Mouse (Mus musculus) liver, embryonic 16.5 days (tissue): ENCODE data around the gene C1qtnf5. TPM values are rescaled to one million over a fixed set of nuclear protein-coding genes. Genes with fewer than 3 reads are reported as not detected.

Source experiments
- ATAC-seq: fragments of 200-750 bp; cut with Nextera tagmentation; 2 replicates; pipeline ENCODE4 v1.8.0; 2017; ENCODE audit warnings: low read depth, mild to moderate bottlenecking, moderate number of reproducible peaks, moderate library complexity
- H3K27ac ChIP-seq: fragments of 300-500 bp; sonication (generic); 2 replicates; pipeline ENCODE4 v1.5.1; 2014; ENCODE audit warnings: mild to moderate bottlenecking, low read length
- H3K27me3 ChIP-seq: fragments of 300-500 bp; sonication (generic); 2 replicates; pipeline ENCODE4 v1.6.1; 2014; ENCODE audit warnings: low read depth, low read length, mixed read lengths; ENCODE audit not compliant: control insufficient read depth, insufficient read depth
- H3K36me3 ChIP-seq: fragments of 300-500 bp; sonication (generic); 2 replicates; pipeline ENCODE4 v1.6.1; 2014; ENCODE audit warnings: mild to moderate bottlenecking; ENCODE audit not compliant: control insufficient read depth, insufficient read depth
- H3K4me1 ChIP-seq: fragments of 300-500 bp; sonication (generic); 2 replicates; pipeline ENCODE4 v1.6.1; 2014; ENCODE audit warnings: low read depth, low read length, mixed read lengths; ENCODE audit not compliant: control insufficient read depth
- H3K4me2 ChIP-seq: fragments of 300-500 bp; sonication (generic); 2 replicates; pipeline ENCODE4 v1.6.1; 2014; ENCODE audit warnings: low read depth, low read length, mixed read lengths
- H3K4me3 ChIP-seq: fragments of 300-500 bp; sonication (generic); 2 replicates; pipeline ENCODE4 v1.5.1; 2014; ENCODE audit warnings: low read depth, mild to moderate bottlenecking, low read length
- H3K9ac ChIP-seq: fragments of 300-500 bp; sonication (generic); 2 replicates; pipeline ENCODE4 v1.6.1; 2014; ENCODE audit warnings: low read depth, low read length
- H3K9me3 ChIP-seq: fragments of 300-500 bp; sonication (generic); replicated peaks from 2 replicates; pipeline ENCODE4 v1.6.1; 2016; ENCODE audit warnings: low read length; ENCODE audit not compliant: control insufficient read depth
- WGBS: fragments of 180-500 bp; shearing (Covaris S2); extraction: QIAGEN DNeasy Blood & Tissue Kit; methylation state at CpG from one replicate; pipeline ENCODE4 v1.1.7; 2014; ENCODE audit not compliant: insufficient replicate concordance; 5-methylcytosine and 5-hydroxymethylcytosine counted together
- polyA plus RNA-seq: library from polyadenylated mRNA; unstranded; fragments of >200 nt; fragmentation: Nextera tagmentation; extraction: Ambion mirVana; gene quantifications from 2 replicates; pipeline ENCODE4 v1.2.1, GENCODE M21; 2015

The C1qtnf5 gene
- polyA plus RNA-seq, 1 experiment from 2014 or later, result 0.52 TPM

DNA sequence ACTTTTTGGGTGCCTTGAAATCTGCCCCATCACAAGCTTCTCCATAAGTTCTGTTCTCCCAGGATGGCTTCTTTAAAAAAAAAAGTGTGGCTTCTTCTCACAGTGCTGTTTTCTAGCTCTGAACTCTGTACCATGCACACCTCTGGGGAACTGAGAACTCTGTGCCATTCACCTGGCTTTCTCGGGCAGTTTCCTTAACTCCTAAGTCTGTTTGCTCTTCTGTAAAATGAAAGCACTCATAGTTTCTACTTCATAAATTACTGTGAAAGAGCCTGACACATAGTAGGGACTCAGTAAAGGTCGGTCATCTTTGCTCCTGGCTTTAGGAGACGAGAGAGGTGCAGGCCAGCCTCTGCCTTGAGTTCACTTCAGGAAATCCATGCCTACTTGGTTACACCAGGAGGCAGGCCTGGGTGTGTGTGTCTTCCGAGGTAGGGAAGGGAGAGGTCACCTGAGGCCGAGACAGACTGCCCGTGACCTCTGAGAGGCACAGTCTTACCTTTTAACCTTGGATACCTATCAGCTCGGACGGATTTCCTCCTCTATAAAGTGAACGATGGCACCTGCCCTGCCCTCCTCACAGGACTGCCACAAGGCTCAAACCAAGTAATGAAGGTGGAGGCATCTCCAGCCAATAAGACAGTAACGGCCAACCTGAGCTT lies 28.8 kb upstream of the C1qtnf5 start:
- Histone ChIP-seq H3K27me3 (peaks cover 3% of the 10 kb centered on the region), H3K9ac (no peak overlapping the region), H3K4me3 (no peak overlapping the region), H3K27ac (no peak overlapping the region), H3K4me1 (no peaks in the 10 kb centered on the region; the same call in 1 of the 2 replicates), H3K4me2 (no peak overlapping the region), H3K36me3 (no peaks in the 10 kb centered on the region), H3K9me3 (no peaks in the 10 kb centered on the region)
- WGBS, result 58% methylated on average over 10 of the region's 10 CpGs
- ATAC-seq, result no peak

DNA sequence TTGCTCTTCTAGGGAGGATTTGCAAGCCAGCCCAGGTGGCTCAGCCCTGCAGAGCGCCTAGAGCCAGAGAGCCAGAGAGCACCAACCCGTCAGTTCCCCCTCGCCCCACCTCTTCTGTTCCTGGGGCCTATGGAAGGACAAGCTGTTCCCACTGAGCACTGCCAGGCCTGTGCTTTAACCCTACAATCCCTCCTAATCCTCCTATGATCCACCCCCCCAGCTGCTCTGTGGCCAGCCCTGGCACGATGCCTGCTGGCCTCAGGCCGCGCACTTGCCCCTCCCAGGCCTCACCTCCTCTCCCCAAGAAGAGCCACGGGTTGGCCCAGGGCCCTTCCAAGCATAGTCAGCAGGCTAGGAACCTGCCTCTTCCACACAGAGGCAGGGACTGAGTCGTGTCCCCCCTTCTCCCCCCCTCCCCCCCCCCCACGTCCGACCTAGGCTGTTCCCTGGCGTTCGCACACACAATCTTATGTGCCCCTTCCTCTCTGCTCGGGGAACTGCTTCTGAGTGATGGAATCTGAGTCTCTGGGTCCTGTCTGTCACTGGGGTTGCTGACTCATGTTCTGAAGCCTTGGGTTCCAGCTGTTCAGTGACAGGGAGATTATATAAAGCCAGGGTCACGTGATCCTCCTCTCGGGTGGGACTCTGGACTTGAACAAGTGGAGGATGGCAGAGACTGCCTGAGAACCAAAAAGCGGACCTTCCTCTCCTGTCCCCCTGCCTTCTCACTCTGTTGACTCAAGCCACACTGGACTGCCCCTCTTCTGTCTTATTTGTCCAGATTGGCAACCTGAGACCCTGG lies 27.9 kb upstream of the C1qtnf5 start:
- Histone ChIP-seq H3K27me3 (peaks cover 11% of the 10 kb centered on the region), H3K9ac (no peak overlapping the region), H3K36me3 (no peaks in the 10 kb centered on the region), H3K4me1 (peaks cover 7% of the 10 kb centered on the region), H3K27ac (no peak overlapping the region), H3K9me3 (no peaks in the 10 kb centered on the region), H3K4me3 (no peak overlapping the region), H3K4me2 (no peak overlapping the region)
- WGBS, result 30% methylated on average over 16 of the region's 16 CpGs
- 0 out of 2 replicates have a peak, but pooled peaks have one; percentile 11 for ATAC-seq

DNA sequence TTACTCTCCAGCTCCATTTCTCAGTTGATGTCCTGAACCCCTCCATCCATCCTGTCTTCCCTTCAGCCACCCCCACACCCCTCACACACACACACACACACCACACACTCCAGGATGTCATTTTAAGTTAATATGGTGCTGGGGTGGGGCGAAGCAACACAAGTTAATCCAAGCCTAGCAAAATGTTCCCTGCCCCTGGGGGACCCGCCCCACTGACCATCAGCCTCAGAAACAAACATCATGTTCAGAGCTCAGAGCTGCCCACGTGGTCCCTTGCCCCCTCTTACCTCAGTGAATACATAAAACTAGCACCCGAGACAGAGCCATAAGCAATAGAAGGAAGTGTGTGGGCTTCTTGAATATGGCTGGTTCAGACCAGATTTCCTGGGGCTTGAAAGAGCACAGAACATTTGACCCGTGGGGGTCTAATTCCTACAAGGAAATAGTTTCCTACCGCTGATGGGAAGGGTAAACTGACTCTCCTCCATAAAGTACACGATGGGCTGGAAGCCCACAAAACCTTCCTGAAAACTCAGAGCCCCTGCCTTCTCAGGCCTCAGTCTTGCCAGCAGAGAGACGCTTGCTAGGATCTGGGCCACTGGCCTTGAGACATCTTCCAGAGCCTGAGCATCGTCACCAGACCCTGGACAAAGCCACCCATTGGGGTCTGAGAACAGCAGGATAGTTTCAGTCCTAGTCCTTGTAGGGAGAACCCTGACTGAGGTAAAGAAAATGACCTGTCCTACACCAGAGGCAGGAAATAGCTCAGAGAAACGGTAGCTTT lies 26.9 kb upstream of the C1qtnf5 start:
- Histone ChIP-seq H3K27ac (no peak overlapping the region), H3K9ac (no peak overlapping the region), H3K4me3 (no peak overlapping the region), H3K27me3 (peaks cover 15% of the 10 kb centered on the region), H3K4me1 (peaks cover 17% of the 10 kb centered on the region), H3K9me3 (no peaks in the 10 kb centered on the region), H3K4me2 (no peak overlapping the region), H3K36me3 (no peaks in the 10 kb centered on the region)
- no peak for ATAC-seq
- WGBS, result 42% methylated on average over 10 of the region's 10 CpGs

DNA sequence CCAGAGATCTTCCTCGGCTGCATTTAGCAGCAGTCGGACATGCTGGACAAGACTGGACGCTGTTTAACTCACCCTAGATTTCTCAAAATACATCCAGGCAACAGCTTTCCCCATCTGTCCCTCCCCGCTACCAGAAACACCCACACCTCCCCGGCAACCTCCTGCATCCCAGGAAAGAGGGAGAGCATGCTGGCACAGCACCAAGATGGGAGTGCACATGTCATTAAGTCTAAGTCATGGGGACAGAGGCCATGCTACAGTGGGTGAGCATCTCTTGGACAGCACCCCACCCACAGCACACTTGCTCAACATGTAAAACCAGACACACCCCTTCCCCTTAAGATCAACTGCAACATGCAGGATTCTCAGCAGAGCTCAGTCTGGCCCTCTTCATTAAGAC lies 26.1 kb upstream of the C1qtnf5 start:
- 61% methylated on average over 5 of the region's 5 CpGs for WGBS
- Histone ChIP-seq H3K9me3 (no peaks in the 10 kb centered on the region), H3K9ac (no peak overlapping the region), H3K4me3 (no peak overlapping the region), H3K4me2 (no peak overlapping the region), H3K27me3 (peaks cover 21% of the 10 kb centered on the region), H3K4me1 (peaks cover 22% of the 10 kb centered on the region), H3K36me3 (no peaks in the 10 kb centered on the region), H3K27ac (no peak overlapping the region)
- no peak for ATAC-seq

DNA sequence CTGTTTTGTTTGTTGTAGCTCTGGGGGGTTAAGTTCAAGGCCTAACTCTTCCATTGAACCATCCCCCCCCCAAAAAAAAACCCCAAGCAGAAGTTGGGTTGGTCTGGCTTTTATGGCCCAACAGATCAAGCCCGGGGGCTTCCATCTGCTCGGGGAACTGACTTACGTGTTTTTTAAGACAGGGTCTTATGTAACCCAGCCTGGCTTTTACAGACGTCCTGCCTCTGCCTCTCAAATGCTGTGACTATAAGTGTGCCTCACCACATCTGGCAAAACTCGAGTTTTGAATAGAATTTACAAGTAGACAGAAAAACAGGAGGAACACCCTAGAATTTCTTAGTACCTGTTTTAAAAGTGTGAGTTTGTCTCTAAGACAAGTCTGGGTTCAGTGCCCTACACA lies 25.5 kb upstream of the C1qtnf5 start:
- no peak overlapping the region for H3K4me2 ChIP-seq
- H3K4me1 ChIP-seq, result peaks cover 22% of the 10 kb centered on the region
- no peak overlapping the region for H3K9ac ChIP-seq
- no peaks in the 10 kb centered on the region for H3K36me3 ChIP-seq
- no peak overlapping the region for H3K27ac ChIP-seq
- WGBS, result 44% methylated on average over 5 of the region's 5 CpGs
- no peaks in the 10 kb centered on the region for H3K9me3 ChIP-seq
- no peak overlapping the region for H3K4me3 ChIP-seq
- no peak for ATAC-seq
- H3K27me3 ChIP-seq, result peaks cover 23% of the 10 kb centered on the region

DNA sequence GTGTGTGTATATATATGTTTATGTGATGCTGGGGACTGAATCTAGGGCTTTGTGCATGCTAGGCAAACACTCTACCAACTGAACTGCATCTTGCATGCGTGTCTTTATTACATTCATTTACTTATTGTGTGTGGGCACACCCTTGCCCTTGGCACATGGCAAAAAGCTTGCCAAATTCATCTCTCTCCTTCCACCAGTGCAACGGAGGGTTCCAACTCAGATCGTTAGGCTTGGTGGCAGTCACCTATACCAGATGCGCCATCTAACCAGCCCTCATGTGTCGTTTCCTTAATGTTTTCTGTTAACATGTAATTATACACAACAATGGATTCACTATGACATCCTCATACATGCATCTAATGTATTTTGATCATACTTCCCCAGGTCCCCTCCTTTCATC lies 24.8 kb upstream of the C1qtnf5 start:
- Histone ChIP-seq H3K4me3 (no peak overlapping the region), H3K9me3 (no peaks in the 10 kb centered on the region), H3K27me3 (peaks cover 23% of the 10 kb centered on the region), H3K4me1 (peaks cover 22% of the 10 kb centered on the region), H3K4me2 (no peak overlapping the region), H3K27ac (no peak overlapping the region), H3K36me3 (no peaks in the 10 kb centered on the region), H3K9ac (no peak overlapping the region)
- ATAC-seq, result no peak
- whole genome bisulfite sequencing, result 70% methylated on average over 5 of the region's 5 CpGs

DNA sequence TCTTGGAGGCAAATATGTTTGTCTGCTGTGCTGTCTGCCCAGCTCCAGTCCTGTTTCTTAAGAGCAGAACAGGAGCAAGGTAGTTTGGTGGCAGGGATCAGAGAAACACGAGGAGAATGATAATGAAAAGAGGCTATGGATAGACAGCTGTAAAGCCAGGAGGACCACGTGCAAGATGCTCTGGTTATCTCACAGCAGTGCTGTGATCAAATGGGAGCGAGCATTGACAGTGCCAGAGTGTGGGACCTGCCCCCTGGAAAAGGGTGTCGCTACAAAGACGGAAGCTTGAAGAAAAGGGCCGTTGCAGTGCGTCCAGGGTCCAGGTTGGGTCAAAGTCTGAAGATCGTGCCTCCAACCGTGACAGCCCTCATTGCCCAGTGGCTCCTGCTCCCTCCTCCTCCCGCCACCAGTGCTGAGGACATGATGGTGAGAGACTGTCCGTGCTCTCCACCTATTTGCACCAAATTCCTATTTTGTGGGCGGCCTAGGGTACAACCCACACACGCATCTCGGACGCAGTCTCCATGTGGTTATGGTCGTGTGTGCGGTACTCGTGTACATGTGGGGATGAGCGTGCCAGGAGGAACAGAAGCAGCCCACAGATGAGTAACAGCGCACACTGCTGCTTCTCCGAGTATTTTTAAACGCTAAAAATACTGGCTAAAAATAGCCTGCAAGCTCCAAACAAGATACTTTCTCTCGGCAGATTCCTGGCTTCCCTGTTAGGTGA lies 23.5 kb upstream of the C1qtnf5 start:
- peak overlapping the region; percentile 61 for H3K4me3 ChIP-seq
- no peaks in the 10 kb centered on the region for H3K36me3 ChIP-seq
- 10% methylated on average over 23 of the region's 23 CpGs for WGBS
- H3K4me1 ChIP-seq, result peaks cover 22% of the 10 kb centered on the region
- ATAC-seq, result no peak
- no peaks in the 10 kb centered on the region for H3K9me3 ChIP-seq
- no peak overlapping the region for H3K27ac ChIP-seq
- peak overlapping the region; percentile 87 for H3K4me2 ChIP-seq
- no peak overlapping the region for H3K9ac ChIP-seq
- peaks cover 23% of the 10 kb centered on the region for H3K27me3 ChIP-seq

DNA sequence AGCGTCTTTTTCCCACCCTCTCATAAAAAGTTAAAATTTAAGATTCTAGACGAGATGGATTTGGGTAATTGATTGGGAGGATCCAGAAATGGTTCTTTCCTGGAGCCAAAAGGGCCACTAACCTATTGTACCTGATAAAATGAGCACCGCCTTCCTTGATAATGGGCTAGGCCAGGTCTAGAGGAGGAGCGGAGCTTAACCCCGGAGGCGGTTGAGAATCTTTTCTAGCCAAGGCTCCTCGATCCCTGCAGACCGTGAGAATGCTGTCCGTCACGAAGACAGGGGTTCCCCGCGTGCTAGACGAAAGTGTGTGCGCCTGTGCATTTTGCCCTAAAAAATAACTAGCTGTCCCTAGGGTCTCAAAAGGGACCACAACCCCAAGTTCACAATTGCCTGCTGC lies 22.8 kb upstream of the C1qtnf5 start:
- H3K4me1 ChIP-seq, result peaks cover 22% of the 10 kb centered on the region
- H3K27ac ChIP-seq, result no peak overlapping the region
- peak overlapping the region; percentile 87 for H3K4me2 ChIP-seq
- H3K9ac ChIP-seq, result 0 out of 2 replicates have a peak overlapping the region, but pooled peaks have one; percentile 30
- WGBS, result under 1% methylated on average over 14 of the region's 14 CpGs
- H3K36me3 ChIP-seq, result no peaks in the 10 kb centered on the region
- peaks cover 23% of the 10 kb centered on the region for H3K27me3 ChIP-seq
- peak overlapping the region; percentile 61 for H3K4me3 ChIP-seq
- ATAC-seq, result no peak
- no peaks in the 10 kb centered on the region for H3K9me3 ChIP-seq
